8 mouse cellular contexts compared by ENCODE assay signal in the genomic region with DNA sequence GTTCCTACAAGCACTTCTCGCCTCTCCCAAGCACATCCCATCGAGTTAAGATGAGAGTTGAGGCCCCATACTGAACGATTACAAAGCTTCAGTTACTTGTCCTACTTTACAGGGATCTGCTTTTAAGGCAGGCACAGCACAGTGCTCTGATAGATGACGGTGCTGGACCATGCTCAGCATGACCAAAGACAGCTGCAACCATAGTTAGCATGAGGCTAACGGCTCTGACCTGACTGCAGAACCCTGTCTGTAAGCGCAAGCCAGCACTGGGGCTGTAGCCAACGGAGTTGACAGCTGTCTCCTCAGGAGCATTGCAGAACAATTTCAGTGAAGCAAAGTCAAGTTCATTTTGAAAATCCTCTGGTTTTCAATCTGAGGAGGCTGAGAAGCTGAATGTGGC. TPM values are rescaled to one million over a fixed set of nuclear protein-coding genes. Genes with fewer than 3 reads are reported as not detected.
DNase-seq lines count a peak whose midpoint lies in the region; ATAC-seq and TF ChIP-seq lines count a peak whose summit lies in the region.

No protein-coding gene starts in this region.

- no peaks in the 10 kb centered on the region for H3K27me3 ChIP-seq in kidney, postnatal 0 days (ENCODE audit: insufficient read depth, low read length)
- no peaks in the 10 kb centered on the region for H3K27me3 ChIP-seq in heart, embryonic 10.5 days (ENCODE audit: insufficient read depth, poor library complexity, severe bottlenecking)

- no peak overlapping the region for H3K27ac ChIP-seq in kidney, postnatal 0 days
- peak overlapping the region; percentile 12; the same call in 1 of the 2 replicates for H3K27ac ChIP-seq in heart, embryonic 10.5 days

- no peak overlapping the region for H3K4me2 ChIP-seq in kidney, postnatal 0 days (ENCODE audit: low read length)

- no peak overlapping the region for H3K4me3 ChIP-seq in kidney, postnatal 0 days (replicated peaks; ENCODE audit: low read depth, low read length)
- H3K4me3 ChIP-seq in heart, embryonic 10.5 days = no peak overlapping the region

- TF ChIP-seq CTCF in kidney, postnatal 0 days (IDR thresholded peaks at IDR 0.05; ENCODE audit: low read depth) = no peak

- ATAC-seq in kidney, postnatal 0 days (replicated peaks; ENCODE audit: low FRiP score, low read depth) = no peak
- ATAC-seq in CD4-positive, CD25-positive, alpha-beta regulatory T cell, adult 4 months = no peak
- ATAC-seq in monocyte, adult 5-6 weeks (replicated peaks; ENCODE audit: insufficient number of reproducible peaks, low FRiP score, low TSS enrichment, poor library complexity, severe bottlenecking) = no peak

- 27% methylated on average over 7 of the region's 7 CpGs for WGBS in kidney, postnatal 0 days
- 40% methylated on average over 7 of the region's 7 CpGs for WGBS in heart, embryonic 10.5 days

- no peaks in the 10 kb centered on the region for H3K36me3 ChIP-seq in kidney, postnatal 0 days (ENCODE audit: insufficient read depth, low read length)
- no peaks in the 10 kb centered on the region for H3K36me3 ChIP-seq in heart, embryonic 10.5 days

- peak; percentile 37 for DNase-seq in kidney, postnatal 0 days (ENCODE audit: low spot score)
- no peak for DNase-seq in kidney, postnatal 36 days
- peak; percentile 87 for DNase-seq in gastrocnemius, adult 18-20 months (ENCODE audit: low spot score)
- DNase-seq in heart, embryonic 10.5 days (ENCODE audit: low spot score) = no peak
- peak; percentile 51 for DNase-seq in lung, postnatal 25 days (ENCODE audit: low spot score)
- DNase-seq in spleen, adult 18-20 months = no peak

- no peaks in the 10 kb centered on the region for H3K9me3 ChIP-seq in kidney, postnatal 0 days (replicated peaks; ENCODE audit: low read length)
- H3K9me3 ChIP-seq in heart, embryonic 10.5 days = no peaks in the 10 kb centered on the region

- H3K4me1 ChIP-seq in kidney, postnatal 0 days (replicated peaks; ENCODE audit: insufficient read depth, low read length) = no peaks in the 10 kb centered on the region
- peaks cover 24% of the 10 kb centered on the region for H3K4me1 ChIP-seq in heart, embryonic 10.5 days

- H3K9ac ChIP-seq in kidney, postnatal 0 days (ENCODE audit: low read depth, low read length) = no peak overlapping the region

RNA-seq across cellular contexts. Expression of a gene that starts 36.6 kb away (rescaled TPM):
- 36.8 and 39.4 TPM in 2 replicates for polyA plus RNA-seq in kidney, postnatal 0 days (2015; fragmentation: Nextera tagmentation; extraction: Ambion mirVana)
- 1 to 10 TPM; 7.9 to 9.7 TPM for total RNA-seq in gastrocnemius, adult 18-20 months (2021)
- polyA plus RNA-seq in heart, embryonic 10.5 days (2016; fragmentation: Nextera tagmentation; extraction: Ambion mirVana) = 8.2 and 9.9 TPM in 2 replicates
- polyA plus RNA-seq in CD4-positive, CD25-positive, alpha-beta regulatory T cell, adult 4 months (2017; shearing (Covaris generic)) = under 1 TPM; 0.04 to 0.16 TPM
- 12.2 to 21.1 TPM (median 19.7 TPM) in 3 replicates for total RNA-seq in monocyte, adult 5-6 weeks (2017)

Comparison
In these comparisons a context has a peak if more than half of its experiments do, and no peak if none do; other contexts are left out.
1. DNase-seq: peak in kidney, postnatal 0 days (single experiment), gastrocnemius, adult 18-20 months (single experiment) and lung, postnatal 25 days (single experiment); none in kidney, postnatal 36 days (0 of 2), heart, embryonic 10.5 days (single experiment) and spleen, adult 18-20 months (0 of 2).